In the genomic region with DNA sequence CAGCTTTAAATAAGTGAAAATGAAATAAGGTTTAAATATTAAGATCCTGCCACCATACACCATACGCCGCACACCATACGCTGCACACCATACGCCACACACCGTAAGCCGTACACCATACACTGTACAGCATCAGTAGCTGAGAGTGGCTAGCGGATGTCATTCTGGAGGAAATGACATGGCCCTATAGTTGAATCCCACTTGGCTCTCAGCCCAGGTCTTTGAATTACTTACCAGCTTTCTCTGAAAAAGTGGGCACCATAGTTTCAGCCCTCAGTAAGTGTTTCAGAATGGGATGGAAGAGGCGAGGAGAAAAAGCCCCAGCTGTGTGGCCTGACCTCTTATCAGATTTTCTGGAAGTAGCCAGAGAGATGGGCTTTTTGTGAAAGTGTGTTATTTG, we compare ENCODE assay signal across 42 mouse cellular contexts. TPM values are rescaled to one million over a fixed set of nuclear protein-coding genes. Genes with fewer than 3 reads are reported as not detected.
"Had no signal": no experiment of that assay in that cellular context is flagged by ENCODE, and none has a peak within 500 bp of the region (broad histone marks: within the 10 kb centered on the region; RNA-seq: fewer than 3 reads in every experiment).

No protein-coding gene starts in this region.

- H3K9ac ChIP-seq: heart, embryonic 12.5 days; hindbrain, embryonic 13.5 days; hindbrain, embryonic 15.5 days; kidney, embryonic 15.5 days; limb, embryonic 13.5 days; limb, embryonic 15.5 days; liver, embryonic 12.5 days had no signal

- H3K4me3 ChIP-seq: gastrocnemius, adult 2 months; heart, embryonic 10.5 days; heart, embryonic 12.5 days; hindbrain, embryonic 13.5 days; hindbrain, embryonic 15.5 days; kidney, embryonic 15.5 days; limb, embryonic 13.5 days; limb, embryonic 15.5 days; liver, embryonic 12.5 days had no signal

- DNase-seq: gastrocnemius, adult 2 months; gastrocnemius, postnatal 10 days; gastrocnemius, postnatal 25 days; heart, postnatal 36 days; kidney, adult 11 months; kidney, adult 2 months; kidney, adult 9 months; kidney, postnatal 14 days; kidney, postnatal 36 days; layer of hippocampus, adult 9-11 months; layer of hippocampus, postnatal 36 days; left cerebral cortex, postnatal 4 days had no signal

- ATAC-seq: hindbrain, postnatal 0 days; intestine, embryonic 16.5 days; liver, embryonic 12.5 days had no signal

- H3K36me3 ChIP-seq: heart, embryonic 10.5 days; heart, embryonic 12.5 days; hindbrain, embryonic 13.5 days; hindbrain, embryonic 15.5 days; kidney, embryonic 15.5 days; limb, embryonic 13.5 days; limb, embryonic 15.5 days; liver, embryonic 12.5 days had no signal

- H3K4me1 ChIP-seq: heart, embryonic 10.5 days; heart, embryonic 12.5 days; kidney, embryonic 15.5 days; limb, embryonic 13.5 days; limb, embryonic 15.5 days; liver, embryonic 12.5 days had no signal

- H3K27ac ChIP-seq: gastrocnemius, adult 2 months; heart, embryonic 10.5 days; hindbrain, embryonic 13.5 days; hindbrain, embryonic 15.5 days; hindbrain, postnatal 0 days; kidney, embryonic 15.5 days; kidney, postnatal 0 days; limb, embryonic 13.5 days; limb, embryonic 15.5 days; liver, embryonic 12.5 days had no signal

- H3K4me2 ChIP-seq: heart, embryonic 12.5 days; hindbrain, embryonic 13.5 days; hindbrain, embryonic 15.5 days; kidney, embryonic 15.5 days; limb, embryonic 13.5 days; limb, embryonic 15.5 days; liver, embryonic 12.5 days had no signal

- H3K9me3 ChIP-seq: heart, embryonic 10.5 days; heart, embryonic 12.5 days; hindbrain, embryonic 13.5 days; hindbrain, embryonic 15.5 days; kidney, embryonic 15.5 days; limb, embryonic 13.5 days; limb, embryonic 15.5 days; liver, embryonic 12.5 days had no signal

- H3K27me3 ChIP-seq: hindbrain, embryonic 15.5 days had no signal

RNA-seq across cellular contexts. Expression of a gene that starts 51.6 kb away (rescaled TPM):
- total RNA-seq: gastrocnemius, adult 2 months; gastrocnemius, postnatal 10 days; gastrocnemius, postnatal 25 days; gastrocnemius, postnatal 4 days; granulocyte monocyte progenitor cell, adult 5-6 weeks; heart, adult 8-10 months; heart, postnatal 14 days; heart, postnatal 36 days; hematopoietic stem cell, adult 5-6 weeks; hindbrain, postnatal 0 days; layer of hippocampus, adult 18-20 months; layer of hippocampus, adult 8-10 months; layer of hippocampus, postnatal 14 days; layer of hippocampus, postnatal 36 days; left cerebral cortex, adult 18-20 months; left cerebral cortex, adult 8-10 months; left cerebral cortex, postnatal 10 days; left cerebral cortex, postnatal 25 days; left cerebral cortex, postnatal 4 days; liver, adult 2 months had no signal
- polyA plus RNA-seq: heart, embryonic 10.5 days; heart, embryonic 14.5 days; heart, embryonic 16.5 days; hindbrain, embryonic 11.5 days; hindbrain, embryonic 13.5 days; intestine, embryonic 14.5 days; intestine, embryonic 16.5 days; kidney, adult 2 months; kidney, embryonic 15.5 days; kidney, postnatal 0 days; large intestine, adult 2 months; limb, embryonic 11.5 days; limb, embryonic 15.5 days; liver, adult 2 months; liver, embryonic 12.5 days had no signal

RNA-seq across cellular contexts. Expression of a gene that starts 51.6 kb away (rescaled TPM):
- total RNA-seq: gastrocnemius, adult 2 months; gastrocnemius, postnatal 10 days; gastrocnemius, postnatal 25 days; gastrocnemius, postnatal 4 days; granulocyte monocyte progenitor cell, adult 5-6 weeks; heart, adult 8-10 months; heart, postnatal 14 days; heart, postnatal 36 days; hematopoietic stem cell, adult 5-6 weeks; hindbrain, postnatal 0 days; layer of hippocampus, adult 18-20 months; layer of hippocampus, adult 8-10 months; layer of hippocampus, postnatal 14 days; layer of hippocampus, postnatal 36 days; left cerebral cortex, adult 18-20 months; left cerebral cortex, adult 8-10 months; left cerebral cortex, postnatal 10 days; left cerebral cortex, postnatal 25 days; left cerebral cortex, postnatal 4 days; liver, adult 2 months had no signal
- polyA plus RNA-seq: heart, embryonic 12.5 days; heart, embryonic 14.5 days; heart, embryonic 16.5 days; hindbrain, embryonic 11.5 days; intestine, embryonic 14.5 days; kidney, embryonic 15.5 days; kidney, postnatal 0 days; large intestine, adult 2 months; limb, embryonic 11.5 days; limb, embryonic 13.5 days; limb, embryonic 15.5 days; liver, adult 2 months; liver, embryonic 12.5 days had no signal

RNA-seq across cellular contexts. Expression of a gene that starts 52.9 kb away (rescaled TPM):
- total RNA-seq: gastrocnemius, adult 2 months; gastrocnemius, postnatal 10 days; gastrocnemius, postnatal 25 days; gastrocnemius, postnatal 4 days; granulocyte monocyte progenitor cell, adult 5-6 weeks; heart, adult 8-10 months; heart, postnatal 14 days; heart, postnatal 36 days; hematopoietic stem cell, adult 5-6 weeks; hindbrain, postnatal 0 days; layer of hippocampus, adult 18-20 months; layer of hippocampus, adult 8-10 months; layer of hippocampus, postnatal 14 days; layer of hippocampus, postnatal 36 days; left cerebral cortex, adult 18-20 months; left cerebral cortex, adult 8-10 months; left cerebral cortex, postnatal 10 days; left cerebral cortex, postnatal 25 days; left cerebral cortex, postnatal 4 days; liver, adult 2 months had no signal
- polyA plus RNA-seq: heart, embryonic 10.5 days; heart, embryonic 12.5 days; heart, embryonic 14.5 days; heart, embryonic 16.5 days; hindbrain, embryonic 11.5 days; hindbrain, postnatal 0 days; intestine, embryonic 14.5 days; intestine, embryonic 16.5 days; kidney, adult 2 months; kidney, embryonic 15.5 days; kidney, postnatal 0 days; large intestine, adult 2 months; limb, embryonic 13.5 days; liver, adult 2 months; liver, embryonic 12.5 days had no signal

RNA-seq across cellular contexts. Expression of a gene that starts 58.4 kb away (rescaled TPM):
- total RNA-seq: granulocyte monocyte progenitor cell, adult 5-6 weeks; hematopoietic stem cell, adult 5-6 weeks had no signal
